Mouse (Mus musculus) cerebellum, postnatal 4 days (tissue): ENCODE results near the gene Gm9833.
"Not testable (repeated sequence)": the region's sequence is repeated elsewhere in the genome, so short reads cannot be mapped to it uniquely, and the experiment has no call there.

Experiments
- DNase-seq, 2 experiments: peaks; one replicate each; pipeline ENCODE4 v3.0.0; 2022; ENCODE audit warnings: low spot score in 2 of 2, mixed read lengths in 1 of 2

The Gm9833 gene

GRCm38 (mm10) chr3:10087994-10088393 is at the start of gene Gm9833:
Gm9833 (plus strand) TSS chr3:10088110.
- not testable (repeated sequence) for DNase-seq

GRCm38 (mm10) chr3:10070070-10070469 is 17.8 kb upstream of the Gm9833 start:
- DNase-seq: no peak

- no peak for DNase-seq
Observed at GRCm38 (mm10) chr3:10075826-10076225, 12.1 kb upstream of the Gm9833 start.

GRCm38 (mm10) chr3:10077096-10077841 is 10.6 kb upstream of the Gm9833 start:
- no peak for DNase-seq

- DNase-seq: no peak
Observed at GRCm38 (mm10) chr3:10078113-10078512, 9.8 kb upstream of the Gm9833 start.

- DNase-seq: no peak
Observed at GRCm38 (mm10) chr3:10081336-10081735, 6.6 kb upstream of the Gm9833 start.

- DNase-seq: peak in 1 of 2 experiments; percentile 36
Observed at GRCm38 (mm10) chr3:10081911-10082541, 5.9 kb upstream of the Gm9833 start.

GRCm38 (mm10) chr3:10082545-10083062 is 5.3 kb upstream of the Gm9833 start:
- DNase-seq: no peak

- no peak for DNase-seq
Observed at GRCm38 (mm10) chr3:10084102-10084501, 3.8 kb upstream of the Gm9833 start.

GRCm38 (mm10) chr3:10085396-10086119 is 2.4 kb upstream of the Gm9833 start:
- DNase-seq: no peak

- DNase-seq: no peak
Observed at GRCm38 (mm10) chr3:10087511-10087910, 399 bp upstream of the Gm9833 start.

- no peak for DNase-seq
Observed at GRCm38 (mm10) chr3:10091616-10092140, 3.8 kb downstream of the Gm9833 start.

GRCm38 (mm10) chr3:10092499-10092898 is 4.6 kb downstream of the Gm9833 start:
- no peak for DNase-seq

GRCm38 (mm10) chr3:10092914-10093313 is 5.0 kb downstream of the Gm9833 start:
- DNase-seq: no peak

GRCm38 (mm10) chr3:10095076-10095622 is 7.2 kb downstream of the Gm9833 start:
- DNase-seq: no peak

GRCm38 (mm10) chr3:10099756-10100155 is 11.8 kb downstream of the Gm9833 start:
- no peak for DNase-seq

- no peak for DNase-seq
Observed at GRCm38 (mm10) chr3:10111570-10111969, 23.7 kb downstream of the Gm9833 start.

- no peak for DNase-seq
Observed at GRCm38 (mm10) chr3:10112196-10112595, 24.3 kb downstream of the Gm9833 start.

- no peak for DNase-seq
Observed at GRCm38 (mm10) chr3:10112660-10113059, 24.8 kb downstream of the Gm9833 start.

- DNase-seq: no peak
Observed at GRCm38 (mm10) chr3:10116531-10116930, 28.6 kb downstream of the Gm9833 start.

GRCm38 (mm10) chr3:10121232-10121631 is 33.3 kb downstream of the Gm9833 start:
- DNase-seq: no peak
